Mouse (Mus musculus): ENCODE data around the gene Unkl. TPM values are rescaled to one million over a fixed set of nuclear protein-coding genes. Genes with fewer than 3 reads are reported as not detected.
"Not testable (repeated sequence)": the region's sequence is repeated elsewhere in the genome, so short reads cannot be mapped to it uniquely, and the experiment has no call there.

The Unkl gene
- total RNA-seq, 1 experiment from 2014 or later: 22.5 TPM

- ATAC-seq (replicated peaks; ENCODE audit: insufficient number of reproducible peaks, low FRiP score, low TSS enrichment, poor library complexity, severe bottlenecking): no peak
Measured at GRCm38 (mm10) chr17:25215431-25215830, 27.2 kb downstream of the Unkl start.

GRCm38 (mm10) chr17:25218967-25219366, 30.8 kb downstream of the Unkl start:
- no peak for ATAC-seq (replicated peaks; ENCODE audit: insufficient number of reproducible peaks, low FRiP score, low TSS enrichment, poor library complexity, severe bottlenecking)

GRCm38 (mm10) chr17:25219492-25220295, 31.5 kb downstream of the Unkl start:
- ATAC-seq (replicated peaks; ENCODE audit: insufficient number of reproducible peaks, low FRiP score, low TSS enrichment, poor library complexity, severe bottlenecking): no peak

- ATAC-seq (replicated peaks; ENCODE audit: insufficient number of reproducible peaks, low FRiP score, low TSS enrichment, poor library complexity, severe bottlenecking): no peak
Measured at GRCm38 (mm10) chr17:25220746-25221145, 32.5 kb downstream of the Unkl start.

GRCm38 (mm10) chr17:25221821-25222503, 33.8 kb downstream of the Unkl start:
- peak; percentile 20; the same call in 1 of the 2 replicates for ATAC-seq (replicated peaks; ENCODE audit: insufficient number of reproducible peaks, low FRiP score, low TSS enrichment, poor library complexity, severe bottlenecking)

GRCm38 (mm10) chr17:25222504-25222940, 34.3 kb downstream of the Unkl start:
- 0 out of 2 replicates have a peak, but pooled peaks have one; percentile 25 for ATAC-seq (replicated peaks; ENCODE audit: insufficient number of reproducible peaks, low FRiP score, low TSS enrichment, poor library complexity, severe bottlenecking)

GRCm38 (mm10) chr17:25222951-25223601, 34.9 kb downstream of the Unkl start:
- no peak for ATAC-seq (replicated peaks; ENCODE audit: insufficient number of reproducible peaks, low FRiP score, low TSS enrichment, poor library complexity, severe bottlenecking)

- ATAC-seq (replicated peaks; ENCODE audit: insufficient number of reproducible peaks, low FRiP score, low TSS enrichment, poor library complexity, severe bottlenecking): no peak
Measured at GRCm38 (mm10) chr17:25224586-25225222, 36.5 kb downstream of the Unkl start.

GRCm38 (mm10) chr17:25225659-25226058, 37.5 kb downstream of the Unkl start:
- no peak for ATAC-seq (replicated peaks; ENCODE audit: insufficient number of reproducible peaks, low FRiP score, low TSS enrichment, poor library complexity, severe bottlenecking)

- ATAC-seq (replicated peaks; ENCODE audit: insufficient number of reproducible peaks, low FRiP score, low TSS enrichment, poor library complexity, severe bottlenecking): no peak
Measured at GRCm38 (mm10) chr17:25227991-25228390, 39.8 kb downstream of the Unkl start.

GRCm38 (mm10) chr17:25230014-25230655, 41.9 kb downstream of the Unkl start:
- ATAC-seq (replicated peaks; ENCODE audit: insufficient number of reproducible peaks, low FRiP score, low TSS enrichment, poor library complexity, severe bottlenecking): not testable (repeated sequence)

- ATAC-seq (replicated peaks; ENCODE audit: insufficient number of reproducible peaks, low FRiP score, low TSS enrichment, poor library complexity, severe bottlenecking): no peak
Measured at GRCm38 (mm10) chr17:25230700-25231099, 42.5 kb downstream of the Unkl start.

GRCm38 (mm10) chr17:25231621-25232020, 43.4 kb downstream of the Unkl start:
- ATAC-seq (replicated peaks; ENCODE audit: insufficient number of reproducible peaks, low FRiP score, low TSS enrichment, poor library complexity, severe bottlenecking): not testable (repeated sequence)

GRCm38 (mm10) chr17:25235635-25236034, 47.4 kb downstream of the Unkl start:
- ATAC-seq (replicated peaks; ENCODE audit: insufficient number of reproducible peaks, low FRiP score, low TSS enrichment, poor library complexity, severe bottlenecking): no peak

GRCm38 (mm10) chr17:25239695-25240636, 51.8 kb downstream of the Unkl start, which contains the start of the genes Gnptg and Tsr3:
Gene Gnptg, minus strand, starts transcription at chr17:25240124.
Gene Tsr3, plus strand, starts transcription at chr17:25240170.
- ATAC-seq (replicated peaks; ENCODE audit: insufficient number of reproducible peaks, low FRiP score, low TSS enrichment, poor library complexity, severe bottlenecking): peak; percentile 80

- ATAC-seq (replicated peaks; ENCODE audit: insufficient number of reproducible peaks, low FRiP score, low TSS enrichment, poor library complexity, severe bottlenecking): no peak
Measured at GRCm38 (mm10) chr17:25243131-25243780, 55.1 kb downstream of the Unkl start.

- ATAC-seq (replicated peaks; ENCODE audit: insufficient number of reproducible peaks, low FRiP score, low TSS enrichment, poor library complexity, severe bottlenecking): no peak
Measured at GRCm38 (mm10) chr17:25244239-25244638, 56.0 kb downstream of the Unkl start.

Measured in monocyte, adult 5-6 weeks (primary cell).